Mouse (Mus musculus) testis, adult 2 months (tissue): ENCODE measurements around the gene Kat6b. TPM values are rescaled to one million over a fixed set of nuclear protein-coding genes. Genes with fewer than 3 reads are reported as not detected.
A peak's percentile ranks its signal among the peaks of the same experiment; 100 is the strongest.

ENCODE experiments used
- H3K27ac ChIP-seq: fragments of 200-500 bp; 2 replicates; pipeline ENCODE4 v1.5.1; 2012; ENCODE audit warnings: low read depth, low read length; ENCODE audit not compliant: control insufficient read depth, insufficient read depth
- H3K27me3 ChIP-seq: fragments of 200-500 bp; 2 replicates; pipeline ENCODE4 v1.6.1; 2012; ENCODE audit warnings: mild to moderate bottlenecking, low read length, moderate library complexity; ENCODE audit not compliant: control insufficient read depth, insufficient read depth
- H3K36me3 ChIP-seq: fragments of 200-500 bp; 2 replicates; pipeline ENCODE4 v1.6.1; 2012; ENCODE audit warnings: mild to moderate bottlenecking, low read length; ENCODE audit not compliant: control insufficient read depth, insufficient read depth
- H3K4me1 ChIP-seq: fragments of 200-500 bp; 2 replicates; pipeline ENCODE4 v1.6.1; 2012; ENCODE audit warnings: low read length; ENCODE audit not compliant: control insufficient read depth, insufficient read depth
- H3K4me3 ChIP-seq: fragments of 200-500 bp; 2 replicates; pipeline ENCODE4 v1.5.1; 2012; ENCODE audit warnings: low read depth, mild to moderate bottlenecking, low read length, moderate library complexity, mixed read lengths; ENCODE audit not compliant: control insufficient read depth
- CTCF ChIP-seq: fragments of 200-500 bp; IDR thresholded peaks from 2 replicates; pipeline ENCODE4 v1.5.1; 2012; ENCODE audit warnings: low read depth, mild to moderate bottlenecking, inconsistent platforms, low read length, moderate library complexity; ENCODE audit not compliant: control insufficient read depth, insufficient read depth, insufficient replicate concordance
- POLR2A ChIP-seq: fragments of 200-500 bp; IDR thresholded peaks from 2 replicates; pipeline ENCODE4 v1.6.1; 2012; ENCODE audit warnings: low read depth, mild to moderate bottlenecking, inconsistent platforms, low read length, moderate library complexity; ENCODE audit not compliant: control insufficient read depth
- polyA plus RNA-seq: library from polyadenylated mRNA; depleted of rRNA; stranded (reverse); fragments of >200 nt; gene quantifications from 2 replicates; pipeline ENCODE4 v1.2.3, GENCODE M21; 2012

Gene Kat6b
- polyA plus RNA-seq, 1 experiment, result 7.6 TPM

GRCm38 (mm10) chr14:21619951-21620350 lies 138.7 kb downstream of the Kat6b start:
- Histone ChIP-seq H3K27ac (no peak overlapping the region), H3K4me3 (no peak overlapping the region), H3K27me3 (no peaks in the 10 kb centered on the region), H3K36me3 (no peaks in the 10 kb centered on the region), H3K4me1 (no peaks in the 10 kb centered on the region)
- TF ChIP-seq CTCF, result no peak
- no peak for TF ChIP-seq POLR2A

GRCm38 (mm10) chr14:21625946-21626345 lies 144.7 kb downstream of the Kat6b start:
- Histone ChIP-seq H3K4me3 (no peak overlapping the region), H3K27me3 (no peaks in the 10 kb centered on the region), H3K27ac (no peak overlapping the region), H3K4me1 (no peaks in the 10 kb centered on the region; the same call in 1 of the 2 replicates), H3K36me3 (no peaks in the 10 kb centered on the region)
- no peak for TF ChIP-seq POLR2A
- no peak for TF ChIP-seq CTCF

DNA sequence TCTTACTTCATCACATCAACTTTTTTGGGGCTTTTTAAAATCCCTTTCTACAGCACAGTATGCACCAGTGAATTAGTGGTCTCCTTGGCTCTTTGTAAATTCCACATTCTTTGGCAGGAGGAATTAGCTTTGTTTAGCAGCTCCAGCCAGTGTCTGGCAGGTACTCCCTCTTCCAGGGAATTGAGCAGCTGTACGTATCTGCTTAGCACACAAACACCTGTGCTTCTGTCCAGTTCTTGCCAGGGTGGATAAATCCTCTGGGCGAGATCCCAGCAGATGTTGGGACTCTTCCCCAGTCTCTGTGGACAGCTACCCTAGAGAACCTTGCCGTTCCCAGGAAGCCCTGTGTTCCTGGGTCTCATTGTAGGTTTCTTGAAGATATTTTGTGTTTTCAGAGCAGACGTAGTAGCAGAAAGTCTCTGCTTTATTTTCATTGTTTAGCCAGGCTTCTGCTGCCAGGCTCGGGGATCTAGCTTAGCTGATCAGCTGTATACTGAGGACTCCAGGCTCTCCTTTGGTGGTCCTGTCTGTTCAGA lies 150.5 kb downstream of the Kat6b start:
- Histone ChIP-seq H3K4me3 (no peak overlapping the region), H3K27me3 (no peaks in the 10 kb centered on the region), H3K27ac (no peak overlapping the region), H3K4me1 (no peaks in the 10 kb centered on the region; the same call in 1 of the 2 replicates), H3K36me3 (no peaks in the 10 kb centered on the region; the same call in 1 of the 2 replicates)
- TF ChIP-seq POLR2A, result no peak
- TF ChIP-seq CTCF, result no peak

GRCm38 (mm10) chr14:21636548-21636947 lies 155.3 kb downstream of the Kat6b start:
- Histone ChIP-seq H3K4me3 (no peak overlapping the region), H3K36me3 (no peaks in the 10 kb centered on the region; the same call in 1 of the 2 replicates), H3K27me3 (no peaks in the 10 kb centered on the region), H3K27ac (no peak overlapping the region), H3K4me1 (no peaks in the 10 kb centered on the region)
- no peak for TF ChIP-seq CTCF
- TF ChIP-seq POLR2A, result no peak

GRCm38 (mm10) chr14:21640806-21641435 lies 159.7 kb downstream of the Kat6b start:
- Histone ChIP-seq H3K27ac (no peak overlapping the region), H3K4me3 (no peak overlapping the region), H3K4me1 (no peaks in the 10 kb centered on the region), H3K36me3 (no peaks in the 10 kb centered on the region; the same call in 1 of the 2 replicates), H3K27me3 (no peaks in the 10 kb centered on the region)
- no peak for TF ChIP-seq CTCF
- no peak for TF ChIP-seq POLR2A

- TF ChIP-seq POLR2A (no peak), CTCF (no peak)
These were observed 172.6 kb downstream of the Kat6b start for GRCm38 (mm10) chr14:21653813-21654212.

GRCm38 (mm10) chr14:21659155-21659554 lies 177.9 kb downstream of the Kat6b start:
- no peak overlapping the region for H3K27ac ChIP-seq
- no peak overlapping the region for H3K4me3 ChIP-seq
- H3K4me1 ChIP-seq, result no peaks in the 10 kb centered on the region
- H3K36me3 ChIP-seq, result no peaks in the 10 kb centered on the region
- TF ChIP-seq POLR2A (no peak), CTCF (no peak)
- no peaks in the 10 kb centered on the region for H3K27me3 ChIP-seq

More at GRCm38 (mm10) chr14:21653813-21654212, 172.6 kb downstream of the Kat6b start:
- Histone ChIP-seq H3K4me1 (no peaks in the 10 kb centered on the region), H3K4me3 (no peak overlapping the region), H3K27me3 (no peaks in the 10 kb centered on the region), H3K36me3 (no peaks in the 10 kb centered on the region), H3K27ac (no peak overlapping the region)

GRCm38 (mm10) chr14:21659652-21660051 lies 178.4 kb downstream of the Kat6b start:
- Histone ChIP-seq H3K27me3 (no peaks in the 10 kb centered on the region), H3K27ac (no peak overlapping the region), H3K4me3 (no peak overlapping the region), H3K4me1 (no peaks in the 10 kb centered on the region), H3K36me3 (no peaks in the 10 kb centered on the region; the same call in 1 of the 2 replicates)
- TF ChIP-seq POLR2A (no peak), CTCF (peak; percentile 43; the same call in 1 of the 2 replicates)
